Mouse (Mus musculus) liver, postnatal 0 days (tissue): ENCODE measurements at regions not wholly inside any gene's neighbourhood (a gene's known extent, or its start where the extent isn't known, plus 50 kb on each side); places are given as distances from the start of the nearest gene placed in this dataset.

Experiments
- CTCF ChIP-seq: sonication (generic); IDR thresholded peaks from 2 replicates; pipeline ENCODE4 v1.5.1; 2016; ENCODE audit warnings: antibody characterized with exemption, low read depth
- EP300 ChIP-seq: IDR thresholded peaks from 2 replicates; pipeline ENCODE4 v1.6.1; 2016; ENCODE audit warnings: antibody characterized with exemption, low read depth, mild to moderate bottlenecking

GRCm38 (mm10) chr13:52055741-52056140 lies 209.3 kb downstream of the Gadd45g start:
- TF ChIP-seq CTCF (no peak), EP300 (no peak)
